Mouse (Mus musculus) cerebellum, adult 2 months (tissue): ENCODE measurements around the gene Mrpl23.

Source experiments
- CTCF ChIP-seq: fragments of 200-500 bp; IDR thresholded peaks from 2 replicates; pipeline ENCODE4 v1.5.1; 2011; ENCODE audit warnings: low read depth, mild to moderate bottlenecking, control low read depth, low read length, moderate library complexity, borderline replicate concordance; ENCODE audit not compliant: insufficient read depth
- POLR2A ChIP-seq: fragments of 200-500 bp; IDR thresholded peaks from 2 replicates; pipeline ENCODE4 v1.6.1; 2011; ENCODE audit warnings: low read length, control low read depth, borderline replicate concordance; ENCODE audit not compliant: insufficient read depth

DNA sequence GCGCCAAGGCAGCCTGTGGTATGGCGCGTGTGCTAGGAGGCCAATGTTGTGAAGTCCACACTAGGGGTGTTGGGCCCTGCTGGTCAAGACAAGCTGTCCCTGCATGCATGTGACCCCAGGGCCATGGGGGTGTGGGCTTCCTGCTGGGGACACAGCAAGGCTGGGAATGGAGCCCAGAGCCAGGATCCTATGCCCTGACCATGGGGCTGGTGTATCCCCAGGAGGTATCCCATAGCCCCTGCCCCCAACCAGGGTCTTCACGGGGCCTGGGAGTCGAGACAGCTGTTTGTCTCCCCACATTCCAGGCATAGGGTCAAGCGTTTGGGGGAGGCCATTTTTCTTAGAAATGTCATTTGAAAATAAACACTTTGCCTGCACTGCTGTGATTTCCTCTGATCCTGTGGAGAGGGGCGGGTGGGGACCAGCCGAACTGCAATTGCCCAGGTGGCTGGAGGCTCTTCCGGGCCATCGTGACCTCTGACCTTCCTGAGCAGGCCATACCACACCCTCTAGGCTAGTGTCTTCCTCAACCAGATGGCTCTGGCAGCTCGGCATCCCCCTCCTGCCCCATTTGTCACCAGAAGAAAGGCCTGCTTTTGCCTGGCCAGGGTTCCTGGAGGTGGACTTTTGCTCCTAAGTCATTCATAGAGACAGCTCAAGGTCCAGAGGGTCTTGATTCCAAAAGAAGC is 32.6 kb downstream of the Mrpl23 start:
- no peak for TF ChIP-seq CTCF
- no peak for TF ChIP-seq POLR2A
